Mouse (Mus musculus): ENCODE results near the gene Ppargc1a.

Gene Ppargc1a

DNA sequence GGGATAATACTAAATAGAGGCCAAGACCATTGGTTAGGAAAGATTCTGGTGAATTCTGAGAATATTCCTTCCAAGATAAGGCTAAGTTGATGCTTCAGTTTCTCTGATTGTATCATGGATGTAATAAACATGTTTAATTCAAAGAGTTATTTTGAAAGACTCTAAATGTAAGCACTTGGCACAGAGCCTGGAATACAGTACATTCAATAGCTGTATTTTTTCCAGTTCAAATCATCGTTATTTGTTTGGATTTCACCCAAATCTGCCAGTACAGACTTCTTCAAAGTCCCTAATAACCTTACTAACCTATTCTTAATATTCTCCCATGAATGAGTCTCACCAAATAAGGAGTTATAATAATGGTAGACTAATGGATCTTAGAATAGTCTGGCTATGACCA is 157.5 kb downstream of the Ppargc1a start:
- no peak for DNase-seq

DNA sequence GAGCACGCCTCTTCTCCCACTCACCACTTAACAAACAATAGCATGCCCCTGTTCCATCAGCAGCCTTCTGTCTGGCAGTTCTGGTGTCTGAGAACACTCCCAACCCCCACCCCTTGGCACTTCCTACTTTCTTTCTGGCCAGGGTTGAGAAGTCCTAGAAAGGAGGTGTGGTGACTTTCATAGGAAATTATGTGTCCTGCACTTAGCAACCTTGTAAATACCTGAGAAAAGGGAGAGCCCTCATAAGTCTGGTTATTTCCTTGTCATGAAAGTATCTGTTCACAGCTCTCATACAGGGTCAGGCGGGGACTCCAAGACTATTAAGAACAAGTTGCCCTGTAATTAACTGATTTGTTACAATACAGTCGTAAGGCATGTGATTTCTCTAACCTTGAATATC is 161.1 kb downstream of the Ppargc1a start:
- peak; percentile 4 for DNase-seq

All from lung, postnatal 10 days (tissue).